Mouse (Mus musculus): Measurements from ENCODE around the gene Ubqln4. TPM values are rescaled to one million over a fixed set of nuclear protein-coding genes. Genes with fewer than 3 reads are reported as not detected.

Gene Ubqln4
- polyA plus RNA-seq, 1 experiment = 94.4 TPM

DNA sequence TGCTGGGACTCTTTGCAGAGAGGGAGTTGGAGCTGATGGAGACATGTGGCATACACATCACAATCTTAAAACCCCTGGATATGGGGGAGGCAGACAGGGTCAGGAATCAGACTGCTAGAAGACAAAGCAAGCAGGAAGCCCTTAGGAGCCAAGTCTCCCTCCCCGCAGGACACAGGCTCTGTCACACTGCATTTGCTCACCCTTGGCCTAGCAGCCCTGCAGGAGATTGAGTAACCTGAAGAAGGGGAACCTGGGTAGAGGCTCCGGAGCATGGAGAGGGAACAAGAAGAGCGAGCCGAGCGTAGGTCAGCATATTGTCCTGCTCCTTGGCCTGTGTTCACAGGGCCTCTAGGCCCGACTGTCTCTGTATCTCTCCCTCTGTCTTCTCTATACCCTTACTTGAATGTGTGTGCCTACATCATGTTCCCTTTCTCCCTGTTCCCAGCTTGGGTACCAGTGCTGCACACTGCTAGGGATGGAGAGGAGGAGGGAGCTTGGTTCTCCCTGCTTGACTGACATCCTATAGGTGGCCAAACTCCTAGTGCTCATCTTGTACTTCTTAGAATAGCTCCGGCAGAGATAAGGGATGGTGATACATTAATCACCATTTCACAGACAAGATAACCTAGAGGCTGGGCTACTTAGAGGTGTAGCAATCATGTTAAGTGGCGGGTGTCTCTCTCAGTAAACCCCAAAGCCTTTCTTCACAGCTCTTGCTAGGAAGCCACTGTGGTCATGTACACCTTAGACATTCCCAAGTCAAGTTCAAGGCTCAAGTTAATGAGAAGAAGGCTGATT lies 64.7 kb downstream of the Ubqln4 start:
- no peak for TF ChIP-seq GATA1 (IDR thresholded peaks at IDR 0.05; ENCODE audit: low read length)

Other genes with a start within 250 kb of the Ubqln4 start
- 18.7 and 56.8 TPM in 2 replicates for gene Glmp, start 228.7 kb upstream of the Ubqln4 start, polyA plus RNA-seq (2012)
- gene Tmem79, start 217.6 kb upstream of the Ubqln4 start, polyA plus RNA-seq (2012) = 1.2 and 3.4 TPM in 2 replicates
- 48.6 and 63.1 TPM in 2 replicates for gene Smg5, start 217.5 kb upstream of the Ubqln4 start, polyA plus RNA-seq (2012)
- not detected in 2 replicates for gene Paqr6, start 189.2 kb upstream of the Ubqln4 start, polyA plus RNA-seq (2012)
- not detected in 2 replicates for gene Bglap3, start 181.0 kb upstream of the Ubqln4 start, polyA plus RNA-seq (2012)
- gene Bglap2, start 175.1 kb upstream of the Ubqln4 start, polyA plus RNA-seq (2012) = not detected in 2 replicates
- 0.30 and 0.36 TPM in 2 replicates for gene Bglap, start 169.3 kb upstream of the Ubqln4 start, polyA plus RNA-seq (2012)
- 275 and 327 TPM in 2 replicates for gene Pmf1, start 143.4 kb upstream of the Ubqln4 start, polyA plus RNA-seq (2012)
- gene Slc25a44, start 128.6 kb upstream of the Ubqln4 start, polyA plus RNA-seq (2012) = 8.1 and 17.5 TPM in 2 replicates
- 5.2 and 7.4 TPM in 2 replicates for gene Sema4a, start 92.6 kb upstream of the Ubqln4 start, polyA plus RNA-seq (2012)
- 352 and 421 TPM in 2 replicates for gene Lmna, start 43.8 kb upstream of the Ubqln4 start, polyA plus RNA-seq (2012)
- 9.2 and 9.9 TPM in 2 replicates for gene Mex3a, start 21.4 kb upstream of the Ubqln4 start, polyA plus RNA-seq (2012)
- gene Rab25, start 5.5 kb upstream of the Ubqln4 start, polyA plus RNA-seq (2012) = 0.16 and 0.41 TPM in 2 replicates
- 123 and 166 TPM in 2 replicates for gene Lamtor2, start 684 bp upstream of the Ubqln4 start, polyA plus RNA-seq (2012)
- 79.2 and 381 TPM in 2 replicates for gene Ssr2, start 22.1 kb downstream of the Ubqln4 start, polyA plus RNA-seq (2012)
- gene Arhgef2, start 52.2 kb downstream of the Ubqln4 start, polyA plus RNA-seq (2012) = 188 and 221 TPM in 2 replicates
- not detected in 2 replicates for gene Rxfp4, start 99.4 kb downstream of the Ubqln4 start, polyA plus RNA-seq (2012)
- 19.0 and 21.7 TPM in 2 replicates for gene Khdc4, start 132.0 kb downstream of the Ubqln4 start, polyA plus RNA-seq (2012)
- 15.4 and 30.2 TPM in 2 replicates for gene Rit1, start 163.1 kb downstream of the Ubqln4 start, polyA plus RNA-seq (2012)
- gene Syt11, start 221.4 kb downstream of the Ubqln4 start, polyA plus RNA-seq (2012) = 0.16 and 0.17 TPM in 2 replicates